Mouse (Mus musculus): ENCODE measurements around the gene Lipc. TPM values are rescaled to one million over a fixed set of nuclear protein-coding genes. Genes with fewer than 3 reads are reported as not detected.

The Lipc gene
- under 1 TPM in 1 of 2 experiments, not detected in 1; 0.13 TPM for polyA plus RNA-seq (2012; fragmentation: generic; extraction: Trizol)

GRCm38 (mm10) chr9:70952126-70952525, at the start of gene Lipc:
Lipc (minus strand) TSS chr9:70952226.

Other genes starting within 250 kb of the Lipc start
- gene Aqp9, start 216.5 kb upstream of the Lipc start, polyA plus RNA-seq (2012; fragmentation: generic; extraction: Trizol) = not detected